14 mouse cellular contexts compared by ENCODE assay signal in the genomic region with DNA sequence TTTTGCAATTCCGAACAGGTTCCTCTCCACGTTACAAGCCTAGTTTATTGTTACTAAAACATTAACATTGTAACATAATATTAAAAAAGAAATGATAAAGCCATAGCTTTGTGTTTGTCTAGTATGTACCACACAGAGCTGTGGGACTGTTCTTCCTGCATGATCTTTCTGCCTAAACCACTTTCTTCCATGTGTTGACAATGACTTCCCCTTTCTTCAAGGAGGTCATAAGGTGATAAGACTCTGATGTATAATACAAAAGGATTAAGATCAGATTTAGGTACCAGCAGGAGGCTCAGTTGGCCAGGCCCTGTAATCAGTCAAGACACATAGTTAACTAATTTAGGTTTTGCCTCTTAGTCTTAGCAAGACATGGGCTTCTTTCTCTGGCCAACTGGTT.
"Had no signal": no experiment of that assay in that cellular context is flagged by ENCODE, and none has a peak within 500 bp of the region (broad histone marks: within the 10 kb centered on the region; RNA-seq: fewer than 3 reads in every experiment).

No protein-coding gene starts in this region.

- DNase-seq: gastrocnemius, postnatal 14 days; gastrocnemius, postnatal 36 days; heart, adult 18-20 months; heart, postnatal 10 days; heart, postnatal 4 days; kidney, adult 11 months; kidney, adult 2 months; kidney, adult 9 months; kidney, postnatal 14 days; kidney, postnatal 36 days; liver; liver, embryonic 13.5 days had no signal

- ATAC-seq: hindbrain, postnatal 0 days; intestine, embryonic 16.5 days had no signal
